Mouse (Mus musculus) heart, postnatal 0 days (tissue): ENCODE data around the gene Greb1.

Experiments used
- CTCF ChIP-seq: IDR thresholded peaks from 2 replicates; pipeline ENCODE4 v1.5.1; 2016; ENCODE audit warnings: antibody characterized with exemption, control low read depth, low read depth
- EP300 ChIP-seq: IDR thresholded peaks from 2 replicates; pipeline ENCODE4 v1.6.1; 2016; ENCODE audit warnings: antibody characterized with exemption, low read depth

DNA sequence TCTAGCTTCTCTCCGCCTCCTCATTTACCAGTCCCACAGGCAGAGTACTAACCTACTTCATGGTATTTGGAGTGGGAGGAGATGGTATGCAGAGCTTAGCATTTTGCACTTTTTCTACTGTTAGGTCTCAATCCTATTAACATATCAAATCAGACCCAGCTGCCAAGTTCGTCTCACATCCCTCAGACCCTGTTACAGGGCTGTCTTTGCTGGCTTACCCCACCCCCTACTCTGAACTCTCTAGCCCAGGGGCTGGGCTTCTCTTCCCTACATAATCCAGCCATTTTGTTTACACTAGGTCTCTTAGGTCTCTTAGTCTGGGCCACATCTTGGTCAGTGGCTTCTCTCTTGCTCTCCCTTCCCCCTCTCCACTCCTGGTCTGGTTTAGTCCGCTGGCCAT, 131.5 kb downstream of the Greb1 start:
- TF ChIP-seq CTCF, result no peak
- no peak for TF ChIP-seq EP300
